In genomic region chr12:79600149-79600769, GRCm38 (mm10) we compare ENCODE assay signal across 8 mouse cellular contexts.
DNase-seq lines count a peak whose midpoint lies in the region; ATAC-seq and TF ChIP-seq lines count a peak whose summit lies in the region.

No protein-coding gene starts in this region.

- no peak overlapping the region for H3K9ac ChIP-seq in forebrain, embryonic 14.5 days (ENCODE audit: low read length)
- no peak overlapping the region for H3K9ac ChIP-seq in forebrain, embryonic 15.5 days (replicated peaks)
- no peak overlapping the region for H3K9ac ChIP-seq in embryonic facial prominence, embryonic 14.5 days (ENCODE audit: low read depth, low read length)
- no peak overlapping the region for H3K9ac ChIP-seq in limb, embryonic 15.5 days
- H3K9ac ChIP-seq in stomach, embryonic 16.5 days (ENCODE audit: low read length) = peak overlapping the region; percentile 47; the same call in 1 of the 2 replicates

- H3K4me1 ChIP-seq in forebrain, embryonic 14.5 days (ENCODE audit: control insufficient read depth, insufficient read depth, low read length) = no peaks in the 10 kb centered on the region
- no peaks in the 10 kb centered on the region; the same call in 1 of the 2 replicates for H3K4me1 ChIP-seq in forebrain, embryonic 15.5 days
- peaks cover 21% of the 10 kb centered on the region for H3K4me1 ChIP-seq in embryonic facial prominence, embryonic 14.5 days (ENCODE audit: control insufficient read depth, insufficient read depth, low read length)
- peaks cover 39% of the 10 kb centered on the region for H3K4me1 ChIP-seq in limb, embryonic 15.5 days
- peaks cover 21% of the 10 kb centered on the region for H3K4me1 ChIP-seq in stomach, embryonic 16.5 days (ENCODE audit: control insufficient read depth, insufficient read depth, low read length)

- H3K4me2 ChIP-seq in forebrain, embryonic 14.5 days (ENCODE audit: low read length) = no peak overlapping the region
- no peak overlapping the region for H3K4me2 ChIP-seq in forebrain, embryonic 15.5 days (replicated peaks)
- H3K4me2 ChIP-seq in embryonic facial prominence, embryonic 14.5 days (ENCODE audit: low read depth, low read length) = no peak overlapping the region
- H3K4me2 ChIP-seq in limb, embryonic 15.5 days = no peak overlapping the region
- no peak overlapping the region for H3K4me2 ChIP-seq in stomach, embryonic 16.5 days (ENCODE audit: low read depth, low read length)

- H3K79me3 ChIP-seq in C2C12 (ENCODE audit: low read depth) = no peaks in the 10 kb centered on the region

- no peaks in the 10 kb centered on the region for H3K27me3 ChIP-seq in forebrain, embryonic 14.5 days (replicated peaks; ENCODE audit: control insufficient read depth, insufficient read depth, low read length)
- H3K27me3 ChIP-seq in forebrain, embryonic 15.5 days = no peaks in the 10 kb centered on the region
- no peaks in the 10 kb centered on the region for H3K27me3 ChIP-seq in C2C12 (ENCODE audit: control insufficient read depth, insufficient read depth, insufficient read length)
- H3K27me3 ChIP-seq in embryonic facial prominence, embryonic 14.5 days (replicated peaks; ENCODE audit: control insufficient read depth, insufficient read depth, low read length) = no peaks in the 10 kb centered on the region
- H3K27me3 ChIP-seq in limb, embryonic 15.5 days = no peaks in the 10 kb centered on the region
- no peaks in the 10 kb centered on the region for H3K27me3 ChIP-seq in stomach, embryonic 16.5 days (ENCODE audit: control insufficient read depth, insufficient read depth, low read length)

- H3ac ChIP-seq in C2C12 (ENCODE audit: control insufficient read depth, insufficient read length, low read depth) = no peak overlapping the region

- no peak for TF ChIP-seq CTCF in C2C12 (IDR thresholded peaks at IDR 0.05; ENCODE audit: control insufficient read depth, insufficient read depth, insufficient read length)

- 35% methylated on average over 11 of the region's 11 CpGs for WGBS in forebrain, embryonic 14.5 days
- WGBS in forebrain, embryonic 15.5 days = 38% methylated on average over 11 of the region's 11 CpGs
- WGBS in embryonic facial prominence, embryonic 14.5 days = 35% methylated on average over 11 of the region's 11 CpGs
- 19% methylated on average over 11 of the region's 11 CpGs for WGBS in limb, embryonic 15.5 days
- 28% methylated on average over 11 of the region's 11 CpGs for WGBS in stomach, embryonic 16.5 days

- intact Hi-C loops in heart, postnatal 36 days (cut with DNase I) = no loop called here

- no peaks in the 10 kb centered on the region for H3K9me3 ChIP-seq in forebrain, embryonic 14.5 days (replicated peaks; ENCODE audit: control insufficient read depth, low read length)
- no peaks in the 10 kb centered on the region for H3K9me3 ChIP-seq in forebrain, embryonic 15.5 days
- H3K9me3 ChIP-seq in embryonic facial prominence, embryonic 14.5 days (ENCODE audit: control insufficient read depth, low read length) = no peaks in the 10 kb centered on the region
- no peaks in the 10 kb centered on the region for H3K9me3 ChIP-seq in limb, embryonic 15.5 days
- H3K9me3 ChIP-seq in stomach, embryonic 16.5 days (replicated peaks; ENCODE audit: control insufficient read depth, low read length) = no peaks in the 10 kb centered on the region

- DNase-seq in forebrain, embryonic 14.5 days (ENCODE audit: low spot score) = peak; percentile 50
- DNase-seq in embryonic facial prominence, embryonic 14.5 days (ENCODE audit: low spot score) = peak; percentile 96
- peak; percentile 68 to 71 for DNase-seq in heart, postnatal 36 days
- DNase-seq in right cerebral cortex, postnatal 4 days = no peak

- H3K79me2 ChIP-seq in C2C12 (ENCODE audit: control insufficient read depth, insufficient read depth) = no peaks in the 10 kb centered on the region

- no peak overlapping the region for H3K4me3 ChIP-seq in forebrain, embryonic 14.5 days (ENCODE audit: low read depth, low read length)
- no peak overlapping the region for H3K4me3 ChIP-seq in forebrain, embryonic 15.5 days
- H3K4me3 ChIP-seq in C2C12 (ENCODE audit: insufficient read depth, poor library complexity, severe bottlenecking) = no peak overlapping the region
- H3K4me3 ChIP-seq in embryonic facial prominence, embryonic 14.5 days (ENCODE audit: low read depth, low read length) = no peak overlapping the region
- H3K4me3 ChIP-seq in limb, embryonic 15.5 days = no peak overlapping the region
- H3K4me3 ChIP-seq in stomach, embryonic 16.5 days (replicated peaks; ENCODE audit: low read length) = no peak overlapping the region

- no peak for ATAC-seq in forebrain, embryonic 14.5 days
- no peak for ATAC-seq in forebrain, embryonic 15.5 days (replicated peaks)
- peak; percentile 84 for ATAC-seq in embryonic facial prominence, embryonic 14.5 days (ENCODE audit: low read depth)
- peak; percentile 84 for ATAC-seq in limb, embryonic 15.5 days (ENCODE audit: insufficient number of reproducible peaks, low FRiP score, low TSS enrichment, low read depth)
- peak; percentile 94 for ATAC-seq in stomach, embryonic 16.5 days (ENCODE audit: insufficient read depth, low FRiP score)

- no peak overlapping the region for H3K27ac ChIP-seq in forebrain, embryonic 14.5 days (ENCODE audit: low read depth, low read length)
- no peak overlapping the region; the same call in 1 of the 2 replicates for H3K27ac ChIP-seq in forebrain, embryonic 15.5 days (replicated peaks)
- H3K27ac ChIP-seq in embryonic facial prominence, embryonic 14.5 days (replicated peaks; ENCODE audit: low read depth, low read length) = peak overlapping the region; percentile 65
- H3K27ac ChIP-seq in limb, embryonic 15.5 days = peak overlapping the region; percentile 89
- peak overlapping the region; percentile 95 for H3K27ac ChIP-seq in stomach, embryonic 16.5 days (ENCODE audit: low read length)

- no peaks in the 10 kb centered on the region for H3K36me3 ChIP-seq in forebrain, embryonic 14.5 days (ENCODE audit: control insufficient read depth, insufficient read depth, low read length)
- H3K36me3 ChIP-seq in forebrain, embryonic 15.5 days = no peaks in the 10 kb centered on the region
- no peaks in the 10 kb centered on the region for H3K36me3 ChIP-seq in C2C12 (ENCODE audit: control insufficient read depth, insufficient read depth)
- no peaks in the 10 kb centered on the region for H3K36me3 ChIP-seq in embryonic facial prominence, embryonic 14.5 days (ENCODE audit: control insufficient read depth, insufficient read depth, low read length)
- no peaks in the 10 kb centered on the region for H3K36me3 ChIP-seq in limb, embryonic 15.5 days
- H3K36me3 ChIP-seq in stomach, embryonic 16.5 days (ENCODE audit: control insufficient read depth, insufficient read depth, low read length) = no peaks in the 10 kb centered on the region

TF ChIP-seq in C2C12, 6 proteins besides CTCF, POLR2A, EP300 and RAD21:
- no peak for TF ChIP-seq MYOG (IDR thresholded peaks at IDR 0.05; ENCODE audit: control insufficient read depth, extremely low read depth, insufficient read length)
- TF ChIP-seq MAX (IDR thresholded peaks at IDR 0.05) = peak; percentile 22
- peak; percentile 19 for TF ChIP-seq FOSL1 (IDR thresholded peaks at IDR 0.05; ENCODE audit: insufficient read depth, low read length, poor library complexity, severe bottlenecking)
- no peak for TF ChIP-seq USF1 (IDR thresholded peaks at IDR 0.05; ENCODE audit: low read depth)
- no peak for TF ChIP-seq CEBPB (IDR thresholded peaks at IDR 0.05; ENCODE audit: low read depth)
- no peak for TF ChIP-seq MYOD1 (IDR thresholded peaks at IDR 0.05; ENCODE audit: control insufficient read depth, insufficient read length, low read depth)

Comparison
In these comparisons a context has a peak if more than half of its experiments do, and no peak if none do; other contexts are left out.
1. ATAC-seq: peak in embryonic facial prominence, embryonic 14.5 days (single experiment), limb, embryonic 15.5 days (single experiment) and stomach, embryonic 16.5 days (single experiment); none in forebrain, embryonic 14.5 days (single experiment) and forebrain, embryonic 15.5 days (single experiment).
2. H3K27ac ChIP-seq: peak in embryonic facial prominence, embryonic 14.5 days (single experiment), limb, embryonic 15.5 days (single experiment) and stomach, embryonic 16.5 days (single experiment); none in forebrain, embryonic 14.5 days (single experiment) and forebrain, embryonic 15.5 days (single experiment).